Mouse (Mus musculus) neural tube, embryonic 10.5 days (tissue): ENCODE measurements around the gene Itgae.

Source experiments
- DNase-seq: peaks from one replicate; pipeline ENCODE4 v3.0.0-alpha.2; 2017; ENCODE audit warnings: low spot score; ENCODE audit errors: extremely low spot score

Gene Itgae

DNA sequence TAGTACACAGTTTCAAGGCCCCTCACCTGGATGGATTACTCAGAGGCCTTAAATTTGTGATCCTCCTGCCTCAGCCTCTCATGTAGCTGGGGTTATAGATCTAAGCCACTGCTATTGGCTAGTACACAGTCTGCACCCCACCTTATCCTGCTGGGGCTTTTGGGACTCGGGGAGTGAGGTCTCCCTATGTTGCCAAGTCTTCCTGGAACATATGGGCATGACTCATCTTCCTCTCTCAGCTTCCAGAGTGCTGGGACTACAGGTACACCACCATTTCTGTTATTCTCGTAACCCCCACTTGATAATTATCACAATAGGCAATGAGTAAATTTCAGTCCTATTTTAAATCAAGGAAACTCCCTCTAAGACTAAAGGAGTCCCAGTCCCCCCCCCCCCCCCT is 104.1 kb downstream of the Itgae start:
- no peak for DNase-seq
